ENCODE assay signal across 8 mouse cellular contexts in genomic region chr12:106227563-106227840, GRCm38 (mm10).
DNase-seq lines count a peak whose midpoint lies in the region; ATAC-seq and TF ChIP-seq lines count a peak whose summit lies in the region.

No protein-coding gene starts in this region.

- peaks cover 4% of the 10 kb centered on the region; the same call in 1 of the 2 replicates for H3K9me3 ChIP-seq in limb, embryonic 12.5 days
- no peaks in the 10 kb centered on the region for H3K9me3 ChIP-seq in stomach, postnatal 0 days (ENCODE audit: control insufficient read depth, low read length)

- WGBS in limb, embryonic 12.5 days, result 26% methylated on average over 8 of the region's 8 CpGs
- WGBS in stomach, postnatal 0 days, result 35% methylated on average over 8 of the region's 8 CpGs

- H3K27ac ChIP-seq in gastrocnemius, adult 2 months, result no peak overlapping the region
- no peak overlapping the region for H3K27ac ChIP-seq in left cerebral cortex, adult 2 months
- no peak overlapping the region for H3K27ac ChIP-seq in limb, embryonic 12.5 days
- H3K27ac ChIP-seq in stomach, postnatal 0 days (replicated peaks), result no peak overlapping the region

- peaks cover 12% of the 10 kb centered on the region for H3K27me3 ChIP-seq in limb, embryonic 12.5 days
- no peaks in the 10 kb centered on the region for H3K27me3 ChIP-seq in stomach, postnatal 0 days (ENCODE audit: control insufficient read depth, insufficient read depth, low read length)

- DNase-seq in gastrocnemius, adult 2 months, result no peak
- no peak for DNase-seq in gastrocnemius, postnatal 36 days
- DNase-seq in left cerebral cortex, adult 2 months (ENCODE audit: extremely low spot score in 1 of 2, low spot score in 2 of 2), result no peak
- no peak for DNase-seq in left cerebral cortex, adult 8-10 months (ENCODE audit: low spot score in 2 of 2)
- no peak for DNase-seq in stomach, postnatal 0 days (ENCODE audit: low spot score)
- DNase-seq in urinary bladder, postnatal 14 days (ENCODE audit: low spot score), result no peak
- DNase-seq in left cerebral cortex, adult 9 months (ENCODE audit: low spot score in 2 of 2), result no peak

- no peak overlapping the region for H3K9ac ChIP-seq in limb, embryonic 12.5 days (replicated peaks)
- H3K9ac ChIP-seq in stomach, postnatal 0 days (ENCODE audit: low read length), result no peak overlapping the region

- no peak for TF ChIP-seq EP300 in stomach, postnatal 0 days (optimal IDR thresholded peaks at IDR 0.05)

- intact Hi-C loops in gastrocnemius, adult 2 months (cut with DNase I), result no loop called here
- intact Hi-C loops in gastrocnemius, postnatal 36 days (cut with DNase I), result no loop called here
- intact Hi-C loops in left cerebral cortex, adult 2 months (cut with DNase I), result no loop called here

- H3K4me3 ChIP-seq in gastrocnemius, adult 2 months, result peak overlapping the region; percentile 37
- H3K4me3 ChIP-seq in left cerebral cortex, adult 2 months, result peak overlapping the region; percentile 26
- no peak overlapping the region for H3K4me3 ChIP-seq in limb, embryonic 12.5 days (replicated peaks)
- no peak overlapping the region for H3K4me3 ChIP-seq in stomach, postnatal 0 days (ENCODE audit: low read depth, low read length)

- no peak for TF ChIP-seq CTCF in gastrocnemius, adult 2 months (IDR thresholded peaks at IDR 0.05)
- no peak for TF ChIP-seq CTCF in left cerebral cortex, adult 2 months (IDR thresholded peaks at IDR 0.05)
- no peak for TF ChIP-seq CTCF in stomach, postnatal 0 days (IDR thresholded peaks at IDR 0.05; ENCODE audit: low read depth)

- H3K36me3 ChIP-seq in limb, embryonic 12.5 days, result no peaks in the 10 kb centered on the region
- no peaks in the 10 kb centered on the region for H3K36me3 ChIP-seq in stomach, postnatal 0 days (ENCODE audit: control insufficient read depth, insufficient read depth, low read length)

- peak overlapping the region; percentile 44 for H3K4me2 ChIP-seq in limb, embryonic 12.5 days
- H3K4me2 ChIP-seq in stomach, postnatal 0 days (replicated peaks; ENCODE audit: low read depth), result 0 out of 2 replicates have a peak overlapping the region, but pooled peaks have one; percentile 14

- peaks cover 8% of the 10 kb centered on the region; the same call in 1 of the 2 replicates for H3K4me1 ChIP-seq in limb, embryonic 12.5 days (replicated peaks)
- no peaks in the 10 kb centered on the region for H3K4me1 ChIP-seq in stomach, postnatal 0 days (replicated peaks; ENCODE audit: control insufficient read depth, insufficient read depth)

- ATAC-seq in limb, embryonic 12.5 days (ENCODE audit: insufficient number of reproducible peaks, insufficient read depth, low FRiP score, low TSS enrichment, low read depth), result no peak
- no peak for ATAC-seq in stomach, postnatal 0 days (ENCODE audit: low FRiP score, low TSS enrichment)

Comparison
In these comparisons a context has a peak if more than half of its experiments do, and no peak if none do; other contexts are left out.
1. H3K4me3 ChIP-seq: peak in gastrocnemius, adult 2 months (single experiment) and left cerebral cortex, adult 2 months (single experiment); none in limb, embryonic 12.5 days (single experiment) and stomach, postnatal 0 days (single experiment).